Mouse (Mus musculus): ENCODE data around the gene Sppl3. TPM values are rescaled to one million over a fixed set of nuclear protein-coding genes. Genes with fewer than 3 reads are reported as not detected.

The Sppl3 gene
- total RNA-seq, 2 experiments from 2014 or later = 21.7 to 43.9 TPM

GRCm38 (mm10) chr5:115031576-115031975 lies 20.6 kb downstream of the Sppl3 start:
- ATAC-seq (replicated peaks; ENCODE audit: poor library complexity, severe bottlenecking) = no peak

GRCm38 (mm10) chr5:115032620-115033019 lies 21.7 kb downstream of the Sppl3 start:
- no peak for ATAC-seq (replicated peaks; ENCODE audit: poor library complexity, severe bottlenecking)

GRCm38 (mm10) chr5:115035217-115035616 lies 24.3 kb downstream of the Sppl3 start:
- ATAC-seq (replicated peaks; ENCODE audit: poor library complexity, severe bottlenecking) = no peak

- ATAC-seq (replicated peaks; ENCODE audit: poor library complexity, severe bottlenecking) = no peak
Measured at GRCm38 (mm10) chr5:115037099-115037498, 26.2 kb downstream of the Sppl3 start.

- ATAC-seq (replicated peaks; ENCODE audit: poor library complexity, severe bottlenecking) = no peak; the same call in 1 of the 2 replicates
Measured at GRCm38 (mm10) chr5:115040756-115041155, 29.8 kb downstream of the Sppl3 start.

- no peak; the same call in 1 of the 2 replicates for ATAC-seq (replicated peaks; ENCODE audit: poor library complexity, severe bottlenecking)
Measured at GRCm38 (mm10) chr5:115043626-115044025, 32.7 kb downstream of the Sppl3 start.

- ATAC-seq (replicated peaks; ENCODE audit: poor library complexity, severe bottlenecking) = no peak
Measured at GRCm38 (mm10) chr5:115045146-115045677, 34.3 kb downstream of the Sppl3 start.

- ATAC-seq (replicated peaks; ENCODE audit: poor library complexity, severe bottlenecking) = no peak
Measured at GRCm38 (mm10) chr5:115049692-115050091, 38.8 kb downstream of the Sppl3 start.

GRCm38 (mm10) chr5:115050776-115051175 lies 39.8 kb downstream of the Sppl3 start:
- ATAC-seq (replicated peaks; ENCODE audit: poor library complexity, severe bottlenecking) = no peak

- no peak for ATAC-seq (replicated peaks; ENCODE audit: poor library complexity, severe bottlenecking)
Measured at GRCm38 (mm10) chr5:115052546-115052945, 41.6 kb downstream of the Sppl3 start.

- no peak for ATAC-seq (replicated peaks; ENCODE audit: poor library complexity, severe bottlenecking)
Measured at GRCm38 (mm10) chr5:115053791-115054396, 43.0 kb downstream of the Sppl3 start.

- ATAC-seq (replicated peaks; ENCODE audit: poor library complexity, severe bottlenecking) = no peak
Measured at GRCm38 (mm10) chr5:115055418-115055817, 44.5 kb downstream of the Sppl3 start.

- ATAC-seq (replicated peaks; ENCODE audit: poor library complexity, severe bottlenecking) = no peak
Measured at GRCm38 (mm10) chr5:115057153-115057552, 46.2 kb downstream of the Sppl3 start.

- peak; percentile 94 for ATAC-seq (replicated peaks; ENCODE audit: poor library complexity, severe bottlenecking)
Measured at GRCm38 (mm10) chr5:115058584-115059297, 47.8 kb downstream of the Sppl3 start.

- no peak for ATAC-seq (replicated peaks; ENCODE audit: poor library complexity, severe bottlenecking)
Measured at GRCm38 (mm10) chr5:115060067-115060695, 49.2 kb downstream of the Sppl3 start.

GRCm38 (mm10) chr5:115060977-115061376 lies 50.0 kb downstream of the Sppl3 start:
- no peak for ATAC-seq (replicated peaks; ENCODE audit: poor library complexity, severe bottlenecking)

- ATAC-seq (replicated peaks; ENCODE audit: poor library complexity, severe bottlenecking) = no peak
Measured at GRCm38 (mm10) chr5:115062566-115062965, 51.6 kb downstream of the Sppl3 start.

- no peak for ATAC-seq (replicated peaks; ENCODE audit: poor library complexity, severe bottlenecking)
Measured at GRCm38 (mm10) chr5:115063391-115063790, 52.5 kb downstream of the Sppl3 start.

GRCm38 (mm10) chr5:115066245-115066644 lies 55.3 kb downstream of the Sppl3 start:
- ATAC-seq (replicated peaks; ENCODE audit: poor library complexity, severe bottlenecking) = peak; percentile 53

- ATAC-seq (replicated peaks; ENCODE audit: poor library complexity, severe bottlenecking) = no peak; the same call in 1 of the 2 replicates
Measured at GRCm38 (mm10) chr5:115068671-115069421, 57.9 kb downstream of the Sppl3 start.

Measured in granulocyte monocyte progenitor cell, adult 5-6 weeks (primary cell).